Comparison of ENCODE assay signal across 9 mouse cellular contexts in the genomic region with DNA sequence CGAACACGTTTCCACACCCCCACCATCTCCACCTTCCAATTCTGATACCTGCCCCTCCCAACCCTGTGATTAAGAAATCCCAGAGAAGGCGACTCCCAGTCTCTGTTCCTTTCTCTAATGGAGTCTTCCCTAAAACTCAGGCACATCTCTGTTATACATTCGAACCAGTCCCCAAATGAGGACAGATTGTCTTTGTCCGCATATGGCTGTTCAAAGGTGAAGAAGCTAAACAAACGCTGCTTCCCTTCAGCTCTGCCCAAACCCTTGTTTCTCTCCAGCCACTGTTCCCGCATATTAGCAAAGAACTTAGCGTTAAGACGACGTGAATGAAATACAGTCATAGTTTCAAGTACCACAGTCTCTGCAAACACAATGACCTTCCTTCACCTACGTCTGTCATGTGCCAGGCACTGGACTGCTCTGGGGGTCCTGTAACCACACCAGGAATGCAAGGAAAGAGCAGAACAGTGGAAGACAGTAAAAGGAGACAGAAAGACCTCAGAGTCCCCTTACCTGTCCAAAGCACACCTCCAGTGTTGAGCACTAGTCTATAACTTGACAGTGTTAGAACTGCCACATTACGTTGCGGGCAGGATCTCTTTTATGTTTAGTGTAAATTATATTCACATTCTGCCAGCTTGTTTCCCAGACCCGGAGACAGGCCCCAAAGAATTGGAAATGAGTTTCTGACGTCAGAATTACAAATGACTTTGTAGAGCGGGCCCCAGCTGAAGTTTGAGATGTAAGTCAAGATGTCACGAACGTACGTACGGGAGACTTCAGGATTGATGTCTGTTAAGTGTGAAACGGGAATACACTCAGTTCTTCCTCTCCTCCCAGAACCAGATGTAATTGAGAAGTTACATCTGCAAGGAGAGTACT. TPM values are rescaled to one million over a fixed set of nuclear protein-coding genes. Genes with fewer than 3 reads are reported as not detected.
A peak's percentile ranks its signal among the peaks of the same experiment; 100 is the strongest.
DNase-seq lines count a peak whose midpoint lies in the region; ATAC-seq and TF ChIP-seq lines count a peak whose summit lies in the region.
"Had no signal": no experiment of that assay in that cellular context is flagged by ENCODE, and none has a peak within 500 bp of the region (broad histone marks: within the 10 kb centered on the region; RNA-seq: fewer than 3 reads in every experiment).

TSS of gene Vangl2 (minus strand) at position 51 of the 882 bp plus-strand sequence.

- no peaks in the 10 kb centered on the region for H3K27me3 ChIP-seq in heart, embryonic 13.5 days (replicated peaks)
- H3K27me3 ChIP-seq in hindbrain, embryonic 10.5 days (ENCODE audit: insufficient read depth, poor library complexity, severe bottlenecking): no peaks in the 10 kb centered on the region
- H3K27me3 ChIP-seq in liver, embryonic 13.5 days: peaks cover 18% of the 10 kb centered on the region

- no peak for DNase-seq in heart, postnatal 36 days
- DNase-seq in ES-E14 (ENCODE audit: low read depth, low spot score) (no peak), MN1 (ENCODE audit: low spot score) (no peak)
- DNase-seq in hindbrain, embryonic 10.5 days (ENCODE audit: low spot score): peak; percentile 8
- DNase-seq in liver, embryonic 13.5 days: no peak
- DNase-seq in cerebellum, adult 18-20 months: no peak
- DNase-seq in urinary bladder, postnatal 4 days (ENCODE audit: low spot score in 2 of 2): no peak

- peak within 1 kb of the TSS; percentile 91 for H3K27ac ChIP-seq in heart, embryonic 13.5 days (replicated peaks)
- no peak within 1 kb of the TSS for H3K27ac ChIP-seq in ES-E14 (ENCODE audit: insufficient read depth, low read depth, low read length, poor library complexity, severe bottlenecking)
- peak within 1 kb of the TSS; percentile 99 for H3K27ac ChIP-seq in hindbrain, embryonic 10.5 days
- H3K27ac ChIP-seq in liver, embryonic 13.5 days: no peak within 1 kb of the TSS

- H3K4me3 ChIP-seq in heart, embryonic 13.5 days: peak within 1 kb of the TSS; percentile 97
- H3K4me3 ChIP-seq in ES-E14 (ENCODE audit: insufficient read depth in 1 of 2, low read depth in 1 of 2, low read length in 2 of 2, poor library complexity in 1 of 2, severe bottlenecking in 1 of 2): peak within 1 kb of the TSS; percentile 5 to 42; a peak in 1 of 4 replicates
- peak within 1 kb of the TSS; percentile 97 for H3K4me3 ChIP-seq in hindbrain, embryonic 10.5 days
- H3K4me3 ChIP-seq in liver, embryonic 13.5 days (replicated peaks): peak within 1 kb of the TSS; percentile 66

- no peaks in the 10 kb centered on the region for H3K9me3 ChIP-seq in heart, embryonic 13.5 days
- no peaks in the 10 kb centered on the region for H3K9me3 ChIP-seq in ES-E14 (ENCODE audit: control insufficient read depth, insufficient read depth, low read depth, low read length)
- H3K9me3 ChIP-seq in hindbrain, embryonic 10.5 days: no peaks in the 10 kb centered on the region
- H3K9me3 ChIP-seq in liver, embryonic 13.5 days (replicated peaks): no peaks in the 10 kb centered on the region
- H3K9me3 ChIP-seq: G1E had no signal

- ATAC-seq in heart, embryonic 13.5 days (ENCODE audit: extremely low read depth, insufficient number of reproducible peaks, low FRiP score, low TSS enrichment): no peak
- no peak for ATAC-seq in liver, embryonic 13.5 days (ENCODE audit: low read depth)

- H3K9ac ChIP-seq in heart, embryonic 13.5 days: peak within 1 kb of the TSS; percentile 97
- H3K9ac ChIP-seq in ES-E14 (ENCODE audit: insufficient read depth, low read depth, low read length, poor library complexity, severe bottlenecking): peak within 1 kb of the TSS; percentile 68; the same call in 1 of the 2 replicates
- H3K9ac ChIP-seq in liver, embryonic 13.5 days: peak within 1 kb of the TSS; percentile 66

- WGBS in heart, embryonic 13.5 days: 65% methylated on average over 21 of the region's 21 CpGs
- WGBS in hindbrain, embryonic 10.5 days: 42% methylated on average over 21 of the region's 21 CpGs
- 70% methylated on average over 21 of the region's 21 CpGs for WGBS in liver, embryonic 13.5 days (ENCODE audit: insufficient replicate concordance)

- H3K4me2 ChIP-seq in heart, embryonic 13.5 days: peak within 1 kb of the TSS; percentile 82
- H3K4me2 ChIP-seq in liver, embryonic 13.5 days: peak within 1 kb of the TSS; percentile 78

- H3K36me3 ChIP-seq in heart, embryonic 13.5 days: no peaks in the 10 kb centered on the region
- H3K36me3 ChIP-seq in ES-E14 (ENCODE audit: control insufficient read depth, insufficient read depth, low read length, poor library complexity, severe bottlenecking): peaks cover under 1% of the 10 kb centered on the region; the same call in 1 of the 2 replicates
- peaks cover 8% of the 10 kb centered on the region for H3K36me3 ChIP-seq in hindbrain, embryonic 10.5 days
- no peaks in the 10 kb centered on the region for H3K36me3 ChIP-seq in liver, embryonic 13.5 days
- H3K36me3 ChIP-seq: G1E had no signal

- intact Hi-C loops in heart, postnatal 36 days (cut with DNase I): no loop called here

- in situ Hi-C loops in ES-E14 (cut with MboI; ENCODE audit: low sequenced_read_pairs in 2 of 2, unreplicated experiment in 2 of 2): no loop called here

- H3K4me1 ChIP-seq in heart, embryonic 13.5 days: peaks cover 33% of the 10 kb centered on the region
- peaks cover 2 to 30% of the 10 kb centered on the region in 2 experiments; a peak in 3 of 4 replicates for H3K4me1 ChIP-seq in ES-E14 (ENCODE audit: control insufficient read depth in 2 of 2, insufficient read depth in 2 of 2, low read length in 2 of 2, poor library complexity in 1 of 2)
- H3K4me1 ChIP-seq in hindbrain, embryonic 10.5 days (replicated peaks): peaks cover 53% of the 10 kb centered on the region
- peaks cover 13% of the 10 kb centered on the region for H3K4me1 ChIP-seq in liver, embryonic 13.5 days (replicated peaks)

TF ChIP-seq in ES-E14, 5 proteins besides CTCF, POLR2A, EP300 and RAD21:
- TF ChIP-seq CHD2 (IDR thresholded peaks at IDR 0.05; ENCODE audit: low read depth, low read length) (no peak), ZC3H11A (IDR thresholded peaks at IDR 0.05; ENCODE audit: borderline replicate concordance, low read depth, low read length) (no peak), HCFC1 (IDR thresholded peaks at IDR 0.05; ENCODE audit: borderline replicate concordance, insufficient read depth, low read length) (no peak), MAFK (IDR thresholded peaks at IDR 0.05; ENCODE audit: insufficient read depth, low read depth, low read length) (no peak), ZNF384 (IDR thresholded peaks at IDR 0.05; ENCODE audit: low read depth, low read length) (no peak)

RNA-seq across cellular contexts. Expression of gene Vangl2, which starts in this region (rescaled TPM):
- 8.9 and 9.3 TPM in 2 replicates for polyA plus RNA-seq in heart, embryonic 13.5 days (2015; fragmentation: Nextera tagmentation; extraction: Ambion mirVana)
- 1 to 10 TPM; 2.3 to 3.1 TPM for total RNA-seq in heart, postnatal 36 days (2021)
- total RNA-seq in ES-E14 (2012; rRNA removed): 25.3 and 46.0 TPM in 2 replicates
- 46.0 and 72.6 TPM in 2 replicates for polyA plus RNA-seq in hindbrain, embryonic 10.5 days (2016; fragmentation: Nextera tagmentation; extraction: Ambion mirVana)
- 0.89 and 1.4 TPM in 2 replicates for polyA plus RNA-seq in liver, embryonic 13.5 days (2015; fragmentation: Nextera tagmentation; extraction: Ambion mirVana)
- polyA plus RNA-seq: G1E had no signal

Comparison
In these comparisons a context has a peak if more than half of its experiments do, and no peak if none do; other contexts are left out.
1. H3K27ac ChIP-seq: peak in heart, embryonic 13.5 days (single experiment) and hindbrain, embryonic 10.5 days (single experiment); none in ES-E14 (single experiment) and liver, embryonic 13.5 days (single experiment).
2. H3K4me3 ChIP-seq: peak in every context shown above with its lines; median percentile 97 in heart, embryonic 13.5 days; 97 in hindbrain, embryonic 10.5 days; 66 in liver, embryonic 13.5 days; 24 in ES-E14.
3. Peak in every context shown above with its lines, with median percentiles within 50 percentile points of each other: H3K9ac ChIP-seq.